Mouse (Mus musculus) Patski (cell line): ENCODE measurements around the gene Pole3. TPM values are rescaled to one million over a fixed set of nuclear protein-coding genes. Genes with fewer than 3 reads are reported as not detected.

ENCODE experiments used
- ATAC-seq: fragments of 100-300 bp; one replicate; pipeline ENCODE4 v1.8.0; 2021
- CTCF ChIA-PET: fragments of 350-600 bp; sonication (Branson Sonifier 250); formaldehyde crosslinking; loops from one replicate; lab custom pipeline; 2022; ENCODE audit warnings: inconsistent platforms; lab: Charles Lee
- POLR2A ChIA-PET: fragments of 350-600 bp; sonication (Branson Sonifier 250); formaldehyde crosslinking; loops from one replicate; lab custom pipeline; 2022; ENCODE audit warnings: antibody characterized with exemption, inconsistent platforms; lab: Charles Lee
- DNase-seq: peaks from one replicate; pipeline ENCODE4 v3.0.0-alpha.2; 2011; ENCODE audit warnings: low read depth, low spot score
- H3K27me3 ChIP-seq: fragments of 371-371 bp; one replicate; pipeline ENCODE4 v1.5.1; 2021
- CTCF ChIP-seq: fragments of 100-300 bp; IDR thresholded peaks from one replicate; pipeline ENCODE4 v1.5.1; 2021
- in situ Hi-C: fragments of 300-500 bp; cut with MboI; formaldehyde crosslinking; loops from 3 replicates; pipeline ENCODE4 v1.11.1; 2018; ENCODE audit warnings: low pct_unique_long_range_greater_than_20kb, mixed read lengths
- polyA plus RNA-seq: library from polyadenylated mRNA; unstranded; gene quantifications from one replicate; pipeline ENCODE4 v1.2.3, GENCODE M21; 2021

Gene Pole3
- polyA plus RNA-seq, 1 experiment from 2014 or later: 36.4 TPM

DNA sequence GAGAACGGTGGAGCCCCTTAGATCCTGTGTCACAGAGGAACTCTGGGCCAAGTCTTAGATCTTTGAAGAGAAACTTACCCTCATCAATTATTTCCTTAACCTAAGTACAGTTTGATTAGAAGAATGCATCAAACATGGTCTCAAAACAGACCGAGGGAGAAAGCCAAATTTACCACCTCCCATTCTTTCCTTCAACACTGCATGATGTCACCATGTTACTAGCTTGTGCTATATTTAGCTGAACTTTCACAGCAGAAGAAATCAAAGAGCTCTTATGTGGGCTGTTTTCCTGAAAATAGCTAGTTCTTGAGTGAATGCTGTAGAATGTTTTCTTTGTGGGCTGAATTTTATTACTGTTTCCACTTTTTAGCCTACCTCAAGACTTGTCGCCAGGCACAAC lies 32.6 kb upstream of the Pole3 start:
- DNase-seq (no peak), ATAC-seq (no peak)
- in situ Hi-C loops: loop anchor here (5.0 to 25.0 kb wide), 3 partner anchors 140 to 580 kb away; no protein-coding TSS in a partner anchor
- no peak for TF ChIP-seq CTCF
- POLR2A ChIA-PET: no interaction called here
- CTCF ChIA-PET: interaction anchor here (1.6 kb wide), 1 partner anchor 139 kb away, joined by 5 read pairs; no protein-coding TSS in a partner anchor
- H3K27me3 ChIP-seq: no peaks in the 10 kb centered on the region

GRCm38 (mm10) chr4:62551966-62552365 lies 27.1 kb upstream of the Pole3 start:
- POLR2A ChIA-PET: no interaction called here

DNA sequence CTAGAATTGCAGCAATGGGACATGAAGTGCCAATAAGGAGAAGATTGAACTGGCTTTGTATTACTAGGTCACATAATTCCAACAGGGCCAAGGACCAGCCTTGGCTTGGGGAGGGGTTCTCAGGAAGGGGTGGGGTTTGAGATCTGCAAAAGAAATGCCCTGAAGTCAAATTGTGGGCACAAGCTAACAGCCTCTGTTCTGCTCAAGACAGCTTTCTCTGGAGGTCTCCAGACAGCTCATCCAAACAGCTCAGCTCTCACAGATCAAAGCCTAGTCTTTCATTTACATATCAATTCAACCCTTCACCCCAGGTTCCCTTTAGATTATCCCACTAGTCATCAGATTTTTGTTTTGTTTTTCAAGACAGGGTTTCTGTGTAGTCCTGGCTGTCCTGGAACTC lies 19.9 kb upstream of the Pole3 start:
- CTCF ChIA-PET: no interaction called here
- peaks cover under 1% of the 10 kb centered on the region for H3K27me3 ChIP-seq
- TF ChIP-seq CTCF: no peak
- DNase-seq (no peak), ATAC-seq (no peak)
- POLR2A ChIA-PET: no interaction called here
- in situ Hi-C loops: no loop called here

More at GRCm38 (mm10) chr4:62551966-62552365, 27.1 kb upstream of the Pole3 start:
- CTCF ChIA-PET: interaction anchor here (1.6 kb wide), 1 partner anchor 9 kb away, joined by 9 read pairs; no protein-coding TSS in a partner anchor
- DNase-seq (no peak), ATAC-seq (no peak)
- peaks cover 3% of the 10 kb centered on the region for H3K27me3 ChIP-seq
- in situ Hi-C loops: loop anchor here (25.0 kb wide), 1 partner anchor 585 kb away; no protein-coding TSS in a partner anchor
- no peak for TF ChIP-seq CTCF

- no peak for DNase-seq
- CTCF ChIA-PET: no interaction called here
- in situ Hi-C loops: no loop called here
Observed at GRCm38 (mm10) chr4:62543782-62544181, 18.9 kb upstream of the Pole3 start.

GRCm38 (mm10) chr4:62541802-62542201 lies 16.9 kb upstream of the Pole3 start:
- H3K27me3 ChIP-seq: no peaks in the 10 kb centered on the region
- DNase-seq (no peak), ATAC-seq (no peak)
- in situ Hi-C loops: no loop called here
- ChIA-PET POLR2A (no interaction called here), CTCF (no interaction called here)
- no peak for TF ChIP-seq CTCF

More at GRCm38 (mm10) chr4:62543782-62544181, 18.9 kb upstream of the Pole3 start:
- no peak for TF ChIP-seq CTCF
- POLR2A ChIA-PET: no interaction called here
- no peak for ATAC-seq
- no peaks in the 10 kb centered on the region for H3K27me3 ChIP-seq

DNA sequence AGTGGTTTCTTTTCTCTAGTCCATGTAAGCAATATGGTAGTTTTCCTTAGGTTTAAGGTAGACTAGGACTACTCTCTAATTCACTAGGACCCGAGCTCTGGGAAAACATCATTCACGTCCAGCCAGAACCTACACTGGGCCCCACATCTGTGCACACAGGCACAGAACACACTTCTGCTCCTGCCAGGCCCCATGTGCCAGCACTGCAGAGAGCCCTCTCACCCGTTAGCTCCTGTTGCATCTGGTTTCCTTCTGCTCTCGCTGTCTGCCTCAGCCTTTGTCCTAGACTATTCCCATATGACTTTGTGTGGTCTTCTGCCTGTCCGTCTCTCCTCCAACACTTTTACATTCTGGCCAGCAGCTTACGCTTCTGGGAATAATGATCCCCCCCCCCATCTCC lies 8.9 kb upstream of the Pole3 start:
- CTCF ChIA-PET: interaction anchor here (1.2 kb wide), 1 partner anchor 67 kb away, joined by 3 read pairs; no protein-coding TSS in a partner anchor
- H3K27me3 ChIP-seq: no peaks in the 10 kb centered on the region
- DNase-seq (no peak), ATAC-seq (no peak)
- no peak for TF ChIP-seq CTCF
- POLR2A ChIA-PET: no interaction called here
- in situ Hi-C loops: no loop called here

GRCm38 (mm10) chr4:62527655-62528054 lies 2.8 kb upstream of the Pole3 start:
- no peak for TF ChIP-seq CTCF
- ATAC-seq: no peak
- no peak for DNase-seq

GRCm38 (mm10) chr4:62526256-62526655 lies 1.4 kb upstream of the Pole3 start:
- POLR2A ChIA-PET: no interaction called here
- in situ Hi-C loops: no loop called here

More at GRCm38 (mm10) chr4:62527655-62528054, 2.8 kb upstream of the Pole3 start:
- H3K27me3 ChIP-seq: no peaks in the 10 kb centered on the region
- ChIA-PET POLR2A (no interaction called here), CTCF (no interaction called here)
- in situ Hi-C loops: no loop called here

GRCm38 (mm10) chr4:62525489-62525811 lies 582 bp upstream of the Pole3 start:
- in situ Hi-C loops: no loop called here
- POLR2A ChIA-PET: interaction anchor here (0.7 kb wide), 3 partner anchors 8 to 42 kb away, joined by 3 to 8 read pairs (median 3); no protein-coding TSS in a partner anchor
- TF ChIP-seq CTCF: no peak
- ATAC-seq (no peak), DNase-seq (no peak)
- CTCF ChIA-PET: no interaction called here
- no peaks in the 10 kb centered on the region for H3K27me3 ChIP-seq

More at GRCm38 (mm10) chr4:62526256-62526655, 1.4 kb upstream of the Pole3 start:
- TF ChIP-seq CTCF: no peak
- ATAC-seq (no peak), DNase-seq (no peak)
- CTCF ChIA-PET: no interaction called here
- H3K27me3 ChIP-seq: no peaks in the 10 kb centered on the region

GRCm38 (mm10) chr4:62520892-62521400 lies 3.9 kb downstream of the Pole3 start:
- in situ Hi-C loops: loop anchor here (5.0 kb wide), 1 partner anchor 54 kb away; no protein-coding TSS in a partner anchor
- no peak for TF ChIP-seq CTCF
- H3K27me3 ChIP-seq: no peaks in the 10 kb centered on the region
- ATAC-seq (no peak), DNase-seq (no peak)
- POLR2A ChIA-PET: no interaction called here
- CTCF ChIA-PET: no interaction called here

GRCm38 (mm10) chr4:62519849-62520233 lies 5.0 kb downstream of the Pole3 start, which contains the start of gene Alad:
TSS of gene Alad (minus strand) at chr4:62519918.
- ChIA-PET POLR2A (no interaction called here), CTCF (interaction anchor here (1.3 kb wide), 1 partner anchor 65 kb away, joined by 6 read pairs; no protein-coding TSS in a partner anchor)
- in situ Hi-C loops: loop anchor here (5.0 kb wide), 1 partner anchor 53 kb away; no protein-coding TSS in a partner anchor
- DNase-seq (no peak), ATAC-seq (peak; percentile 86)
- H3K27me3 ChIP-seq: no peaks in the 10 kb centered on the region
- TF ChIP-seq CTCF: no peak
